Mouse (Mus musculus) frontal cortex, postnatal 25 days (tissue): ENCODE data around the gene Nubp2.

Source experiments
- DNase-seq, 2 experiments: peaks; one replicate each; pipeline ENCODE4 v3.0.0; 2022; ENCODE audit warnings: low spot score in 2 of 2

Nubp2 gene

GRCm38 (mm10) chr17:24886134-24886931 lies at the start of gene Nubp2, which contains the start of gene Spsb3:
TSS of gene Nubp2 (minus strand) at chr17:24886349.
TSS of gene Spsb3 (plus strand) at chr17:24886643.
- peak; percentile 93 to 95 for DNase-seq

- no peak for DNase-seq
Observed at GRCm38 (mm10) chr17:24935666-24936065, 49.5 kb upstream of the Nubp2 start.

- no peak for DNase-seq
Observed at GRCm38 (mm10) chr17:24934926-24935325, 48.8 kb upstream of the Nubp2 start.

GRCm38 (mm10) chr17:24933163-24933562 lies 47.0 kb upstream of the Nubp2 start:
- no peak for DNase-seq

GRCm38 (mm10) chr17:24932431-24932830 lies 46.3 kb upstream of the Nubp2 start:
- DNase-seq, result no peak

- DNase-seq, result no peak
Observed at GRCm38 (mm10) chr17:24929506-24929905, 43.4 kb upstream of the Nubp2 start.

- DNase-seq, result no peak
Observed at GRCm38 (mm10) chr17:24923246-24923645, 37.1 kb upstream of the Nubp2 start.

- no peak for DNase-seq
Observed at GRCm38 (mm10) chr17:24913984-24914383, 27.8 kb upstream of the Nubp2 start.

GRCm38 (mm10) chr17:24907591-24907990 lies 21.4 kb upstream of the Nubp2 start:
- no peak for DNase-seq

GRCm38 (mm10) chr17:24903767-24904166 lies 17.6 kb upstream of the Nubp2 start:
- no peak for DNase-seq

GRCm38 (mm10) chr17:24902671-24903474 lies 16.7 kb upstream of the Nubp2 start:
- no peak for DNase-seq

- DNase-seq, result no peak
Observed at GRCm38 (mm10) chr17:24902124-24902523, 16.0 kb upstream of the Nubp2 start.

- no peak for DNase-seq
Observed at GRCm38 (mm10) chr17:24900014-24900413, 13.9 kb upstream of the Nubp2 start.

- DNase-seq, result no peak
Observed at GRCm38 (mm10) chr17:24899153-24899552, 13.0 kb upstream of the Nubp2 start.

- DNase-seq, result no peak
Observed at GRCm38 (mm10) chr17:24898041-24898854, 12.1 kb upstream of the Nubp2 start.

GRCm38 (mm10) chr17:24897600-24897999 lies 11.5 kb upstream of the Nubp2 start:
- no peak for DNase-seq

- no peak for DNase-seq
Observed at GRCm38 (mm10) chr17:24896993-24897269, 10.8 kb upstream of the Nubp2 start.

GRCm38 (mm10) chr17:24896241-24896992 lies 10.3 kb upstream of the Nubp2 start, which contains the start of gene Nme3:
TSS of gene Nme3 (plus strand) at chr17:24896500.
- peak in 1 of 2 experiments; percentile 58 for DNase-seq

GRCm38 (mm10) chr17:24895571-24896240 lies 9.6 kb upstream of the Nubp2 start:
- no peak for DNase-seq

- peak; percentile 72 to 75 for DNase-seq
Observed at GRCm38 (mm10) chr17:24894995-24895547, 8.9 kb upstream of the Nubp2 start, which contains the start of the genes Eme2 and Mrps34. TSS of gene Eme2 (minus strand) at chr17:24895087. TSS of gene Mrps34 (plus strand) at chr17:24895116.
